Mouse (Mus musculus): Measurements from ENCODE around the gene Bcs1l.

DNA sequence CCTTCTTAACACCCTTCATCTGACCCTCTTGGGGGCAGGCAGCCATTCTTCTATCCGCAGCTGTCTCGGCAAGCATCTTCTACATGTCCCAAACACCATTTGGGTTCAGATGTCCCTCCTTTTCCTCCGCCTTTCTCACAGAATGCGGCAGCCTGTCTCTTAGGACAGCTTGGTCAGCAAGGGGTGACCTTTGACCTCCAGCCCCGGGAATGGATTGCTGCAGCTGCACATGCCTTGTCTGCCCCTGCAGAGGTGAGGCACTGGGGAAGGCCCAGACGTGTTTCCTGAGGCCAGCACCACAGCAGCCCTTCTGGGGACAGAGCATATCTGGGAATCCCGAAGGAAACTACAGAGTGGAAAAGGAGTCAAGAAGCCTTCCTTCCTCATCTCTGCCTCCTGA is 39.9 kb downstream of the Bcs1l start:
- TF ChIP-seq CTCF (IDR thresholded peaks at IDR 0.05; ENCODE audit: extremely low read depth, insufficient read depth, insufficient read length, insufficient replicate concordance) (no peak), POLR2A (IDR thresholded peaks at IDR 0.05; ENCODE audit: low read depth, low read length) (no peak)
